8 mouse cellular contexts compared by ENCODE assay signal in genomic region chr11:115999538-116000143, GRCm38 (mm10). TPM values are rescaled to one million over a fixed set of nuclear protein-coding genes. Genes with fewer than 3 reads are reported as not detected.
A peak's percentile ranks its signal among the peaks of the same experiment; 100 is the strongest.
DNase-seq lines count a peak whose midpoint lies in the region; ATAC-seq and TF ChIP-seq lines count a peak whose summit lies in the region.

No protein-coding gene starts in this region.

- H3K27ac ChIP-seq in hindbrain, embryonic 10.5 days, result peak overlapping the region; percentile 59; the same call in 1 of the 2 replicates
- H3K27ac ChIP-seq in hindbrain, embryonic 13.5 days, result no peak overlapping the region
- no peak overlapping the region for H3K27ac ChIP-seq in bone marrow, adult 2 months (ENCODE audit: control insufficient read depth, insufficient read depth, low read depth, low read length, poor library complexity)
- no peak overlapping the region for H3K27ac ChIP-seq in forebrain, embryonic 12.5 days

- H3K9ac ChIP-seq in hindbrain, embryonic 13.5 days, result no peak overlapping the region
- no peak overlapping the region for H3K9ac ChIP-seq in forebrain, embryonic 12.5 days

- no peak for TF ChIP-seq POLR2A in bone marrow, adult 2 months (IDR thresholded peaks at IDR 0.05; ENCODE audit: borderline replicate concordance, control insufficient read depth, low read depth, low read length)

- no peak for ATAC-seq in hindbrain, embryonic 13.5 days (ENCODE audit: low FRiP score)
- ATAC-seq in forebrain, embryonic 12.5 days (ENCODE audit: low FRiP score), result no peak
- peak; percentile 28 to 69; a peak in 3 of 4 replicates for ATAC-seq in hematopoietic stem cell, adult 5-6 weeks (replicated peaks in 1 of 2; ENCODE audit: insufficient read depth in 1 of 2, low FRiP score in 2 of 2, low TSS enrichment in 1 of 2, low read depth in 1 of 2, poor library complexity in 2 of 2, severe bottlenecking in 2 of 2)
- ATAC-seq in megakaryocyte-erythroid progenitor cell, adult 5-6 weeks (replicated peaks; ENCODE audit: low FRiP score, low TSS enrichment, poor library complexity, severe bottlenecking), result peak; percentile 62

- H3K4me3 ChIP-seq in hindbrain, embryonic 10.5 days, result peak overlapping the region; percentile 11
- H3K4me3 ChIP-seq in hindbrain, embryonic 13.5 days, result no peak overlapping the region
- H3K4me3 ChIP-seq in bone marrow, adult 2 months (replicated peaks; ENCODE audit: control insufficient read depth, low read depth, low read length), result no peak overlapping the region
- H3K4me3 ChIP-seq in forebrain, embryonic 12.5 days (replicated peaks), result no peak overlapping the region

- TF ChIP-seq CTCF in bone marrow, adult 2 months (IDR thresholded peaks at IDR 0.05; ENCODE audit: control insufficient read depth, insufficient read depth, low read length), result peak; percentile 60

- H3K9me3 ChIP-seq in hindbrain, embryonic 10.5 days, result no peaks in the 10 kb centered on the region
- no peaks in the 10 kb centered on the region for H3K9me3 ChIP-seq in hindbrain, embryonic 13.5 days
- H3K9me3 ChIP-seq in forebrain, embryonic 12.5 days, result 0 out of 2 replicates have a peak, but pooled peaks cover 3% of the 10 kb centered on the region

- peaks cover 13% of the 10 kb centered on the region; the same call in 1 of the 2 replicates for H3K27me3 ChIP-seq in hindbrain, embryonic 10.5 days (ENCODE audit: insufficient read depth, poor library complexity, severe bottlenecking)
- H3K27me3 ChIP-seq in hindbrain, embryonic 13.5 days, result peaks cover 9% of the 10 kb centered on the region
- H3K27me3 ChIP-seq in forebrain, embryonic 12.5 days, result peaks cover 5% of the 10 kb centered on the region; the same call in 1 of the 2 replicates

- no peaks in the 10 kb centered on the region for H3K36me3 ChIP-seq in hindbrain, embryonic 10.5 days
- H3K36me3 ChIP-seq in hindbrain, embryonic 13.5 days, result no peaks in the 10 kb centered on the region
- H3K36me3 ChIP-seq in forebrain, embryonic 12.5 days (replicated peaks), result no peaks in the 10 kb centered on the region

- 20% methylated on average over 14 of the region's 14 CpGs for WGBS in hindbrain, embryonic 10.5 days
- WGBS in hindbrain, embryonic 13.5 days, result 18% methylated on average over 14 of the region's 14 CpGs
- WGBS in bone marrow, adult 2 months, result 7% methylated on average over 14 of the region's 14 CpGs
- 24% methylated on average over 14 of the region's 14 CpGs for WGBS in forebrain, embryonic 12.5 days

- peaks cover 27% of the 10 kb centered on the region for H3K4me1 ChIP-seq in hindbrain, embryonic 10.5 days (replicated peaks)
- peaks cover 14% of the 10 kb centered on the region; the same call in 1 of the 2 replicates for H3K4me1 ChIP-seq in hindbrain, embryonic 13.5 days (replicated peaks)
- no peaks in the 10 kb centered on the region for H3K4me1 ChIP-seq in bone marrow, adult 2 months (ENCODE audit: control insufficient read depth, insufficient read depth, low read length)
- H3K4me1 ChIP-seq in forebrain, embryonic 12.5 days, result peaks cover 15% of the 10 kb centered on the region

- peak; percentile 70 for DNase-seq in hindbrain, embryonic 10.5 days (ENCODE audit: low spot score)
- DNase-seq in left cerebral cortex, adult 18-20 months (ENCODE audit: low spot score in 2 of 2), result peak; percentile 66 to 79
- peak; percentile 54 to 72 for DNase-seq in spleen, postnatal 14 days (ENCODE audit: low spot score in 2 of 2)

- no peak overlapping the region for H3K4me2 ChIP-seq in hindbrain, embryonic 13.5 days
- H3K4me2 ChIP-seq in forebrain, embryonic 12.5 days, result 0 out of 2 replicates have a peak overlapping the region, but pooled peaks have one; percentile 17

RNA-seq across cellular contexts. Expression of gene Galk1, which starts 12.9 kb away (rescaled TPM):
- 184 and 204 TPM in 2 replicates for polyA plus RNA-seq in hindbrain, embryonic 10.5 days (2016; fragmentation: Nextera tagmentation; extraction: Ambion mirVana)
- 64.3 and 65.5 TPM in 2 replicates for polyA plus RNA-seq in hindbrain, embryonic 13.5 days (2015; fragmentation: Nextera tagmentation; extraction: Ambion mirVana)
- polyA plus RNA-seq in bone marrow, adult 2 months (2011; ENCODE audit: insufficient read depth, insufficient read length, low replicate concordance, missing spikeins), result 16.7 and 27.0 TPM in 2 replicates
- polyA plus RNA-seq in forebrain, embryonic 12.5 days (2016; fragmentation: Nextera tagmentation; extraction: Ambion mirVana), result 98.3 and 107 TPM in 2 replicates
- 32.4 and 36.0 TPM in 2 replicates for total RNA-seq in hematopoietic stem cell, adult 5-6 weeks (2017)
- total RNA-seq in left cerebral cortex, adult 18-20 months (2021), result 10 to 100 TPM; 15.5 to 16.3 TPM
- 31.7 and 35.1 TPM in 2 replicates for total RNA-seq in megakaryocyte-erythroid progenitor cell, adult 5-6 weeks (2014; fragmentation: Nextera tagmentation)
- 29.7 and 39.5 TPM in 2 replicates for total RNA-seq in megakaryocyte-erythroid progenitor cell, adult 5-6 weeks (2017)

RNA-seq across cellular contexts. Expression of gene Itgb4, which starts 25.1 kb away (rescaled TPM):
- 0.92 and 0.94 TPM in 2 replicates for polyA plus RNA-seq in hindbrain, embryonic 10.5 days (2016; fragmentation: Nextera tagmentation; extraction: Ambion mirVana)
- polyA plus RNA-seq in hindbrain, embryonic 13.5 days (2015; fragmentation: Nextera tagmentation; extraction: Ambion mirVana), result 0.88 and 1.3 TPM in 2 replicates
- 0.47 and 1.7 TPM in 2 replicates for polyA plus RNA-seq in bone marrow, adult 2 months (2011; ENCODE audit: insufficient read depth, insufficient read length, low replicate concordance, missing spikeins)
- 0.94 and 1.0 TPM in 2 replicates for polyA plus RNA-seq in forebrain, embryonic 12.5 days (2016; fragmentation: Nextera tagmentation; extraction: Ambion mirVana)
- total RNA-seq in hematopoietic stem cell, adult 5-6 weeks (2017), result 0.56 and 5.8 TPM in 2 replicates
- 1 to 10 TPM; 4.5 to 6.9 TPM for total RNA-seq in left cerebral cortex, adult 18-20 months (2021)
- total RNA-seq in megakaryocyte-erythroid progenitor cell, adult 5-6 weeks (2014; fragmentation: Nextera tagmentation), result 0.07 and 0.37 TPM in 2 replicates
- total RNA-seq in megakaryocyte-erythroid progenitor cell, adult 5-6 weeks (2017), result 0.65 TPM in 1 of 2 replicates, not detected in the other

RNA-seq across cellular contexts. Expression of gene H3f3b, which starts 28.1 kb away (rescaled TPM):
- polyA plus RNA-seq in hindbrain, embryonic 10.5 days (2016; fragmentation: Nextera tagmentation; extraction: Ambion mirVana), result 1,623 and 1,834 TPM in 2 replicates
- polyA plus RNA-seq in hindbrain, embryonic 13.5 days (2015; fragmentation: Nextera tagmentation; extraction: Ambion mirVana), result 2,444 and 2,571 TPM in 2 replicates
- 386 and 402 TPM in 2 replicates for polyA plus RNA-seq in bone marrow, adult 2 months (2011; ENCODE audit: insufficient read depth, insufficient read length, low replicate concordance, missing spikeins)
- 2,341 and 2,432 TPM in 2 replicates for polyA plus RNA-seq in forebrain, embryonic 12.5 days (2016; fragmentation: Nextera tagmentation; extraction: Ambion mirVana)
- total RNA-seq in hematopoietic stem cell, adult 5-6 weeks (2017), result 997 and 1,138 TPM in 2 replicates
- 100 to 1,000 TPM; 246 to 269 TPM for total RNA-seq in left cerebral cortex, adult 18-20 months (2021)
- 594 and 607 TPM in 2 replicates for total RNA-seq in megakaryocyte-erythroid progenitor cell, adult 5-6 weeks (2014; fragmentation: Nextera tagmentation)
- total RNA-seq in megakaryocyte-erythroid progenitor cell, adult 5-6 weeks (2017), result 709 and 905 TPM in 2 replicates

RNA-seq across cellular contexts. Expression of gene Unk, which starts 30.5 kb away (rescaled TPM):
- 47.7 and 51.3 TPM in 2 replicates for polyA plus RNA-seq in hindbrain, embryonic 10.5 days (2016; fragmentation: Nextera tagmentation; extraction: Ambion mirVana)
- polyA plus RNA-seq in hindbrain, embryonic 13.5 days (2015; fragmentation: Nextera tagmentation; extraction: Ambion mirVana), result 33.8 and 37.1 TPM in 2 replicates
- 11.8 and 43.0 TPM in 2 replicates for polyA plus RNA-seq in bone marrow, adult 2 months (2011; ENCODE audit: insufficient read depth, insufficient read length, low replicate concordance, missing spikeins)
- polyA plus RNA-seq in forebrain, embryonic 12.5 days (2016; fragmentation: Nextera tagmentation; extraction: Ambion mirVana), result 47.9 and 50.4 TPM in 2 replicates
- 19.1 and 19.9 TPM in 2 replicates for total RNA-seq in hematopoietic stem cell, adult 5-6 weeks (2017)
- 10 to 100 TPM; 21.8 to 22.3 TPM for total RNA-seq in left cerebral cortex, adult 18-20 months (2021)
- 27.0 and 53.0 TPM in 2 replicates for total RNA-seq in megakaryocyte-erythroid progenitor cell, adult 5-6 weeks (2014; fragmentation: Nextera tagmentation)
- 11.0 and 12.0 TPM in 2 replicates for total RNA-seq in megakaryocyte-erythroid progenitor cell, adult 5-6 weeks (2017)

Comparison
In these comparisons a context has a peak if more than half of its experiments do, and no peak if none do; other contexts are left out.
1. ATAC-seq: peak in hematopoietic stem cell, adult 5-6 weeks (2 of 2) and megakaryocyte-erythroid progenitor cell, adult 5-6 weeks (single experiment); none in hindbrain, embryonic 13.5 days (single experiment) and forebrain, embryonic 12.5 days (single experiment).
2. Peak in every context shown above with its lines, with median percentiles within 50 percentile points of each other: DNase-seq.